Mouse (Mus musculus): Measurements from ENCODE around the gene Guca1a. TPM values are rescaled to one million over a fixed set of nuclear protein-coding genes. Genes with fewer than 3 reads are reported as not detected.
"Not testable (repeated sequence)": the region's sequence is repeated elsewhere in the genome, so short reads cannot be mapped to it uniquely, and the experiment has no call there.

Gene Guca1a
- polyA plus RNA-seq, 1 experiment from 2014 or later, result 3.8 TPM

DNA sequence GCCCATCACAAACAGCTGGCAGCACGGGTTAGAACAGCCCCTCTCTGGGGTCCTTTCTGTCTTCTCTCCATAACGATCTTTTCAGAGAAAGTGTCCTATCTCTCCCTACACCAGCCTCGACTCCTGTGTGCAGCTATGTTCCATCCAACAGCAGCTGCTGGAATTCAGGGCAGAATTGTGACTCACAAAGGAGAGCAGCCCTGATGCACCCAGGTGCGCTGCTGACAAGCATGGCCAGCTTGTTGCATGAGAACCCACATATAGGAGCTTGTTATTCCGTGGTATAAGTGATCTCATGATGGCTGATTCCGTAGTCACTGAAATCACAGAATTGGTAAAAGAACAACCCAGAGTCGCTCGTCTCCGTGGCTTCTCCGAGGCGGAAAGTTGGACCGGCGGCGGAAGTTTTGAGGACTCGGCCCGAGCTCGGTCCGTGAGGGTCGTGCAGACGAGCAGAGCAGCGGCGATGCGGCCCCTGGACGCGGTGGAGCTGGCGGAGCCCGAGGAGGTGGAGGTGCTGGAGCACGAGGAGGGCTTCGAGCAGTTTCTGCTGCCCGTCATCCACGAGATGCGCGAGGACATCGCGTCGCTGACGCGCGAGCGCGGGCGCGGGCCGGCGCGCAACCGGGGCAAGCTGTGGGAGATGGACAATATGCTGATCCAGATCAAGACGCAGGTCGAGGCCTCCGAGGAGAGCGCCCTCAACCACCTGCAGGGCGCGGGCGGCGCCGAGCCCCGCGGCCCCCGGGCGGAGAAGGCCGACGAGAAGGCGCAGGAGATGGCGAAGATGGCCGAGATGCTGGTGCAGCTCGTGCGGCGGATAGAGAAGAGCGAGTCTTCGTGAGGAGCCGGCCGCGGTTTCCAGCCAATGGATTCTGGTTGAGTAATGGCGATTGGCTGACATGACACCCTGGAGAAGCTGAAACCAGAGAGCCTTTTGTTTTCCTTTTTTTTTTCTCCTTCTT is 9.8 kb upstream of the Guca1a start:
- not testable (repeated sequence) for H3K9me3 ChIP-seq (replicated peaks); H3K4me1 ChIP-seq (replicated peaks); H3K27ac ChIP-seq (ENCODE audit: poor library complexity, severe bottlenecking); H3K36me3 ChIP-seq
- Histone ChIP-seq H3K9ac (peak overlapping the region; percentile 43; the same call in 1 of the 2 replicates), H3K27me3 (replicated peaks) (peaks cover 65% of the 10 kb centered on the region), H3K4me2 (peak overlapping the region; percentile 75), H3K4me3 (peak overlapping the region; percentile 46)
- ATAC-seq (ENCODE audit: insufficient number of reproducible peaks, low FRiP score), result peak; percentile 25; the same call in 1 of the 2 replicates
- WGBS, result 3% methylated on average over 74 of the region's 74 CpGs

DNA sequence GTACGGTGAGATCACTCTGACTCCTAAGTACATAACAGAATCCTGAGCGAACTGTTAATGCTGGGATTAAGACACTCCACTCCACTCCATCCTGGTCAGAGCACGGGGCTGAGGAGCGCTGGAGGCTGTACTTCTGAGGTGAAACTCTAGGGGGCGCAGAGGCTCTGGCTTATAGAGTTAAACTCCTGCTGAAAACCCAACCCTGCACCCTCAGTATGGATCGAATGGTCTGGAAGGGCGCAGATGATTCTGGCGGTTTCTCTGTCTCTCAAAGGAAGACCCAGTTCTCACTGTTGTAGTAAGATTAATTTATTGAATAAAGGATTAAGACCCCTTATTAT is 8.1 kb upstream of the Guca1a start:
- H3K9me3 ChIP-seq (replicated peaks), result 0 out of 2 replicates have a peak, but pooled peaks cover 6% of the 10 kb centered on the region
- no peak overlapping the region for H3K9ac ChIP-seq
- no peak overlapping the region for H3K27ac ChIP-seq (ENCODE audit: poor library complexity, severe bottlenecking)
- 0 out of 2 replicates have a peak, but pooled peaks cover 3% of the 10 kb centered on the region for H3K4me1 ChIP-seq (replicated peaks)
- no peaks in the 10 kb centered on the region for H3K36me3 ChIP-seq
- H3K4me3 ChIP-seq, result no peak overlapping the region
- ATAC-seq (ENCODE audit: insufficient number of reproducible peaks, low FRiP score), result no peak
- H3K4me2 ChIP-seq, result no peak overlapping the region
- WGBS, result 21% methylated on average over 8 of the region's 8 CpGs
- peaks cover 64% of the 10 kb centered on the region for H3K27me3 ChIP-seq (replicated peaks)

DNA sequence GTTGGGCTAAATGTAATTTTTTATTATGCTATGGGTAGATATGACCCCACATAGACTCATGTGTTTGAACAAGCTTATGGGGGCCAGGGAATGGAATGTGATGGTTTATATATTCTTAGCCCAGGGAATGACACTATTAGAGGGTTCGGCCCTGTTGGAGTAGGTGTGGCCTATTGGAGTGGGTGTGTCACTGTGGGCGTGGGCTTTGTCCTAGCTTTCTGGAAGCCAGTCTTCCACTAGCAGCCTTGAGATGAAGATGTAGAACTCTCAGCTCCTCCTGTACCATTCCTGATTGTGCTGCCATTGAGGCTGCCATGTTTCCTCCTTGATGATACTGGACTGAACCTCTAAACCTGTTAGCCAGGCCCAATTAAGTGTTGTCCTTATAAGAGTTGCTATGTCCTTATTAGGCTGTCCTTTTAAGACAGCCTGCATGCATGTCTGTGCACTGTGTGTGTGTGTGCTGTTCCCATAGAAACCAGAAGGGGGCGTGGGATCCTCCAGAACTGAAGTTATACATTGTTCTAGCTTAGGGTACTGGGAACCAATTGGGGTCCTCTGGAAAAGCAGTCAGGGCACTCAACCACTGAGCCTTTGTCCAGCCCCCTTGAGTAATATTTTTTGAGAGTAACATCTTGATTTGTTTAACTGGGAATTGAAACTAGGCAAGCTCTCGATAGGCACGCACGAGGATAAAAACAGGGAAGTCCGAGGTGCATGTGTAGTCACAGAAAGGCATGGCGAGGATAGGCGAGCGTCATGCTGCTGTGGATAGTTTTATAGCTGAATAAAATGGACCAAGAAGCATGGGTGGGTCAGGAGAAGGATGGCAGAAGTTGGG is 7.6 kb upstream of the Guca1a start:
- Histone ChIP-seq H3K9ac (no peak overlapping the region), H3K4me2 (no peak overlapping the region), H3K9me3 (replicated peaks) (0 out of 2 replicates have a peak, but pooled peaks cover 6% of the 10 kb centered on the region), H3K4me1 (replicated peaks) (0 out of 2 replicates have a peak, but pooled peaks cover 3% of the 10 kb centered on the region), H3K4me3 (no peak overlapping the region), H3K27me3 (replicated peaks) (peaks cover 62% of the 10 kb centered on the region), H3K36me3 (no peaks in the 10 kb centered on the region), H3K27ac (ENCODE audit: poor library complexity, severe bottlenecking) (no peak overlapping the region)
- WGBS, result 61% methylated on average over 10 of the region's 10 CpGs
- ATAC-seq (ENCODE audit: insufficient number of reproducible peaks, low FRiP score), result no peak

DNA sequence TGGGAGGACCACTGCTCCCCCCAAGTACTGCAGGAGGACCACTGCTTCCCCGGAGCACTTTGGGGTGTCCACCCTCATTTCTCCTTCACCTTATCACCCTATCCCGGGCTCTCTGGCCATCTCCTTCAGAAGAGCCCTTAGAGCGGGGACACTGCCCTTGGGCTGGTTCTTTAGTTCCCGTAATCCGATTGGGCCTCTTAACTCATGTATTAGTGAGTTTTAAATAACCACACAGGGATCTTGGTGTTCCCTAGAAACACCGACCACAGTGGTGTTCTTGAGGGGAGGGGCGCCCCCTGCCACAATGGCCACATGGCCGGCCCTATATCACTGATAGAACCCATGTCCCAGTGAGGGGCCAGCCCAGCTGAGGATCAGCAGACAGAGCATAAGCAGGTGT is 1.3 kb downstream of the Guca1a start:
- H3K4me3 ChIP-seq, result no peak overlapping the region
- WGBS, result 73% methylated on average over 8 of the region's 8 CpGs
- H3K9ac ChIP-seq, result no peak overlapping the region
- H3K36me3 ChIP-seq, result no peaks in the 10 kb centered on the region
- ATAC-seq (ENCODE audit: insufficient number of reproducible peaks, low FRiP score), result no peak
- H3K27ac ChIP-seq (ENCODE audit: poor library complexity, severe bottlenecking), result no peak overlapping the region
- no peaks in the 10 kb centered on the region for H3K9me3 ChIP-seq (replicated peaks)
- H3K4me2 ChIP-seq, result no peak overlapping the region
- H3K4me1 ChIP-seq (replicated peaks), result peaks cover 13% of the 10 kb centered on the region
- H3K27me3 ChIP-seq (replicated peaks), result peaks cover 50% of the 10 kb centered on the region

DNA sequence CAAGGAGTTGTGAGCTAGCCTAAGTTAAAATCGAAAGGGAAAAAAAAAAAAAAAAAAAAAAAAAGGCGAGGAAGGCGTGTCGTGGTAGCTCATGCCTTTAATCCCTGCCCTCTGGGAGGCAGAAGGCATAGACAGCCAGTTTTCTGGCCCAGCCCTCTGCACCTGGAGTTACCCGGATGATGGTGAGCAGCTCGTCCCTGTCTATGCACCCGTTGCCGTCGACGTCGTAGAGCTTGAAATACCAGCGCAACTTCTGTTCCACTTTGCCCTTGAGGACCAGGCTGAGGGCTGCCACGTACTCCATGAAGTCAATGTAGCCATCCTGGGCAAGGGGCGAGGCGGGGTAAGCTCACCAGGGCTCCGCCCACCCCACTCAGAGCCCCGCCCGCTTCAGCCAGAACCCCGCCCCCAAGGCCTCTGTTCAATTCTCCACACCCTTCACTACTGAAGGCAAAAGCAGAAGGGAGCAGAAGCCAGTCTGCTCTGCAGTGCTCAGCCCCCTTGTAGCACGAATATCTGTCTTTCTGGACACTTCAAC is 4.9 kb downstream of the Guca1a start:
- Histone ChIP-seq H3K27me3 (replicated peaks) (peaks cover 58% of the 10 kb centered on the region), H3K9ac (peak overlapping the region; percentile 46; the same call in 1 of the 2 replicates), H3K36me3 (no peaks in the 10 kb centered on the region), H3K9me3 (replicated peaks) (no peaks in the 10 kb centered on the region), H3K4me2 (peak overlapping the region; percentile 68), H3K27ac (ENCODE audit: poor library complexity, severe bottlenecking) (no peak overlapping the region), H3K4me3 (peak overlapping the region; percentile 36), H3K4me1 (replicated peaks) (peaks cover 13% of the 10 kb centered on the region)
- ATAC-seq (ENCODE audit: insufficient number of reproducible peaks, low FRiP score), result peak; percentile 33
- WGBS, result 3% methylated on average over 20 of the region's 20 CpGs

DNA sequence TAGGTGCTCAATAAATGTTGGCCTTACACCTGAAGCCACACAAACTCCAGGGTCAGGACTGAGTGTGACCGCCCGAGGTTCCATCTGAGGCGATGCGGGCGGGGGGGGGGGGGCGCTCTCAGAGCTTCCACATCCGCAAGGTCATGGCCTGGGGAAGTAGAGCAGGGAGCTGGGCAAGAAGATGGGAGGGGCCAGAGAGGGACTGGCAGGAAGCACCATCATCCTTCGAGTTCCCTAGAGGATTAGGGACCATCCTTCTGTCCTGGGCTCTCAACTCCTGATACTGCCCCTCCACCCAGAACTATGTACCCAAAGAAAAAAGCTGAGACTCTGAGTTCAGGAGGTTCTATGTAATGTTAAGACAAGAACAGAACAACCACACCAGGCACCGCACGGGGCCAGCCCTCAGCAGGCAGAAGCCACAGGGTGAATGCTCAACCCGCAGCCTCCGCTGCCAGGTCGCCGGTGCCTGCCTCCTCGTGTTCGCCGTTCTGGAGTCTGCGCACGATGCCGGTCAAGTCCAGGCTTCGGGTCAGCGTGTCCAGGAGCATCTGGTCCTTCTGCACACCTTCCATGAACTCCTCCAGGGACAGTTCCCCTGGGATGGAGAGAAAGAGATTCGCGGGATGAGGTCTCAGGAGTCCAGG is 6.0 kb downstream of the Guca1a start:
- H3K9ac ChIP-seq, result peak overlapping the region; percentile 46; the same call in 1 of the 2 replicates
- H3K9me3 ChIP-seq (replicated peaks), result no peaks in the 10 kb centered on the region
- H3K4me2 ChIP-seq, result peak overlapping the region; percentile 68
- H3K4me3 ChIP-seq, result peak overlapping the region; percentile 36
- peaks cover 13% of the 10 kb centered on the region for H3K4me1 ChIP-seq (replicated peaks)
- no peaks in the 10 kb centered on the region for H3K36me3 ChIP-seq
- WGBS, result 15% methylated on average over 23 of the region's 24 CpGs
- no peak for ATAC-seq (ENCODE audit: insufficient number of reproducible peaks, low FRiP score)
- H3K27ac ChIP-seq (ENCODE audit: poor library complexity, severe bottlenecking), result no peak overlapping the region
- peaks cover 48% of the 10 kb centered on the region for H3K27me3 ChIP-seq (replicated peaks)

DNA sequence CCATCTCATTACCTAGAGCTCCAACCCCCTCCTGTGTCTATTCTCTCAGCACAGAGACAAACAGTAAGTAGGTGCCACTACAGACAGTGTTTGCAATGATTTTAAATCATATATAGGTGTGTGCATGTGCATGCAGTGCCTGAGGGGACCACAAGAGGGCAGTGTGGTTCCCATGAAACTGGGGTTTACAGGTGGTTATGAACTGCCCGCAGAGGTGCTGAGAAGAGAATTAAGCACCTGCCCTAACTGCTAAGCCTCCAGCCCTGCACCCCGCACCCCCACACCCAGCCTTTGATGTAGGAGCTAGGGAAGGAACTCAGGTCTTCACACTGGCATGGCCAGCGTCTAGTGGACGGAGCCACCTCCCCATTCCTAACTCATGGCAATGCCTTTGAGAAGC is 13.7 kb downstream of the Guca1a start:
- Histone ChIP-seq H3K9ac (no peak overlapping the region), H3K9me3 (replicated peaks) (peaks cover 9% of the 10 kb centered on the region), H3K27me3 (replicated peaks) (no peaks in the 10 kb centered on the region), H3K4me3 (no peak overlapping the region), H3K36me3 (peaks cover 13% of the 10 kb centered on the region), H3K4me2 (no peak overlapping the region), H3K27ac (ENCODE audit: poor library complexity, severe bottlenecking) (no peak overlapping the region), H3K4me1 (replicated peaks) (no peaks in the 10 kb centered on the region)
- ATAC-seq (ENCODE audit: insufficient number of reproducible peaks, low FRiP score), result no peak
- 57% methylated on average over 4 of the region's 4 CpGs for WGBS

DNA sequence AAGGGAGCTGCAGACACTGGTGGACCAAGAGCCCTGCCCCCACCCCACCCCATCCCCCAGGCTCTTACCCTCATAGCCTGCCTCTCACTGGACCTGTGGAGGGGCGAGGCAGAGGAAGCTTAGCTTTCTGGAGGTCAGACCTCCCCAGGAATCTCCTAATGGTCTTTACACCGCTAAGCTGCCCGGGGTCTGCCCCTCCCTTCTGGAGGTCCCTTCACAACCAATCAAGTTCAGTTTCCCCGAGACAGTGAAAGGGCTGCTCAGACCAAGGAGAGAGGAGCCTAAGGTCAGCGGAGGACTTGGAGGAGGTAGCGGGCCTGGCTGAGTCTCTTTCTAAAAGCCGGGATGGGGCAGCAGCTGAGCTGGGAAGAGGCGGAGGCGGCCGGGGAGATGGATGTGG is 15.2 kb downstream of the Guca1a start, which contains the start of gene Guca1b:
Gene Guca1b (plus strand): TSS at position 249 of the 400 bp plus-strand sequence.
- Histone ChIP-seq H3K9ac (no peak within 1 kb of the TSS), H3K36me3 (peaks cover 28% of the 10 kb centered on the region), H3K4me3 (no peak within 1 kb of the TSS), H3K4me1 (replicated peaks) (no peaks in the 10 kb centered on the region), H3K9me3 (replicated peaks) (peaks cover 9% of the 10 kb centered on the region), H3K4me2 (no peak within 1 kb of the TSS; the same call in 1 of the 2 replicates), H3K27me3 (replicated peaks) (no peaks in the 10 kb centered on the region), H3K27ac (ENCODE audit: poor library complexity, severe bottlenecking) (no peak within 1 kb of the TSS)
- WGBS, result 28% methylated on average over 10 of the region's 10 CpGs
- ATAC-seq (ENCODE audit: insufficient number of reproducible peaks, low FRiP score), result no peak

DNA sequence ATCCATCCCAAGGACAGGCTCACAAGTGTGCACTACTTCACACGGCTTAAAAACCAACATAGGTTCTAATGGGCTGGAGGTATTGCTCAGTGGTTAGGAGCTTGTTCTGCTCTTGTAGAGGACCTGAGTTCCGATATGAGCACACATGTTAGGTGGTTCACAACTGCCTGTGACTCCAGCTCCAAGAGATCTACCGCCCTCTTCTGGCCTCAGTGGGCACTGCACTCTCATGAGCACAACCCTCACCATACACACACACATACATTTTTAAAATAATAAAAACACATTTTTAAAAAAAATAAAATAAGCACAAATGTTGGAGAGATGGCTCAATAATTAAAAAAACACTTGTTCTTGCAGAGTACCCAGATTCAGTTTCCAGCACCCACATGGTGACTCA is 16.3 kb downstream of the Guca1a start:
- no peak overlapping the region for H3K27ac ChIP-seq (ENCODE audit: poor library complexity, severe bottlenecking)
- peaks cover 39% of the 10 kb centered on the region for H3K36me3 ChIP-seq
- no peak for ATAC-seq (ENCODE audit: insufficient number of reproducible peaks, low FRiP score)
- H3K4me2 ChIP-seq, result no peak overlapping the region
- H3K9ac ChIP-seq, result no peak overlapping the region
- H3K4me3 ChIP-seq, result no peak overlapping the region
- 80% methylated on average over 3 of the region's 3 CpGs for WGBS
- no peaks in the 10 kb centered on the region for H3K4me1 ChIP-seq (replicated peaks)
- H3K27me3 ChIP-seq (replicated peaks), result no peaks in the 10 kb centered on the region
- peaks cover 9% of the 10 kb centered on the region for H3K9me3 ChIP-seq (replicated peaks)

DNA sequence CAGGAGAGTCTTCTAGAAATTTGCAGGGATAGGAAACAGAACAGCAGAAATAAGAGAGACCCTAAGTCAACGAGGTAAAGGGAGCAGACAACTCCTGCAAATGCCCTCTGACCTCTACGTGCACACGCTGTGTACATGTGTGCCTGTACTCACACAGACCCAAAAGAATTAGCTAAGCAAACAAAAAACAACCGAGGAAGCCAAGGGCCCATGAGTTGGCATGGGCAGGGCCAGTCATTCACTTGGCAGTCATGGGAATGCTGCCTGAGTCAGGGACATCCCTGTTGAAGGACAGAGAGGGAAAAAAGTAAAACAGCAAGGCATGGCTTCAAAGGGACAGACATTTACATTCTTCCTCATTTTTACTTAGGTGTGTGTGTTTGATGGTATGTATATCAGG is 17.1 kb downstream of the Guca1a start:
- no peak overlapping the region for H3K9ac ChIP-seq
- H3K36me3 ChIP-seq, result peaks cover 47% of the 10 kb centered on the region
- 93% methylated on average over 4 of the region's 4 CpGs for WGBS
- H3K4me2 ChIP-seq, result no peak overlapping the region
- H3K27ac ChIP-seq (ENCODE audit: poor library complexity, severe bottlenecking), result no peak overlapping the region
- no peak overlapping the region for H3K4me3 ChIP-seq
- ATAC-seq (ENCODE audit: insufficient number of reproducible peaks, low FRiP score), result no peak
- H3K9me3 ChIP-seq (replicated peaks), result peaks cover 9% of the 10 kb centered on the region
- no peaks in the 10 kb centered on the region for H3K27me3 ChIP-seq (replicated peaks)
- no peaks in the 10 kb centered on the region for H3K4me1 ChIP-seq (replicated peaks)
